17 mouse cellular contexts compared by ENCODE assay signal in genomic region chr11:107667542-107667941, GRCm38 (mm10). TPM values are rescaled to one million over a fixed set of nuclear protein-coding genes. Genes with fewer than 3 reads are reported as not detected.
DNase-seq lines count a peak whose midpoint lies in the region.
"Had no signal": no experiment of that assay in that cellular context is flagged by ENCODE, and none has a peak within 500 bp of the region (broad histone marks: within the 10 kb centered on the region; RNA-seq: fewer than 3 reads in every experiment).

No protein-coding gene starts in this region.

- DNase-seq in heart, adult 11 months, result peak; percentile 19
- no peak for DNase-seq in heart, adult 8-10 months (ENCODE audit: low spot score)
- DNase-seq in lung, postnatal 25 days (ENCODE audit: low spot score), result peak; percentile 36
- DNase-seq in lung, postnatal 14 days, result no peak
- DNase-seq in naive thymus-derived CD4-positive, alpha-beta T cell, adult 2 months (ENCODE audit: low read depth), result peak; percentile 12
- DNase-seq: adrenal gland, adult 8-10 months; adrenal gland, postnatal 14 days; adrenal gland, postnatal 36 days; B cell, adult 2 months; cerebellum, adult 11-12 months; cerebellum, adult 2 months; cerebellum, adult 9-10 months; cerebellum, postnatal 10 days; cerebellum, postnatal 25 days; embryo, embryonic 11 days had no signal

RNA-seq across cellular contexts. Expression of gene Cacng1, which starts 48.8 kb away (rescaled TPM):
- total RNA-seq in heart, adult 8-10 months (2022), result under 1 TPM in 1 of 4 experiments, not detected in 3; 0.31 TPM
- total RNA-seq: CH12.LX, G1E had no signal

Comparison
In these comparisons a context has a peak if more than half of its experiments do, and no peak if none do; other contexts are left out.
1. DNase-seq: peak in heart, adult 11 months (single experiment), lung, postnatal 25 days (single experiment) and naive thymus-derived CD4-positive, alpha-beta T cell, adult 2 months (single experiment); none in heart, adult 8-10 months (single experiment) and lung, postnatal 14 days (single experiment).